Mouse (Mus musculus) midbrain, embryonic 14.5 days (tissue): ENCODE data around the gene Prss57. TPM values are rescaled to one million over a fixed set of nuclear protein-coding genes. Genes with fewer than 3 reads are reported as not detected.
"Not testable (repeated sequence)": the region's sequence is repeated elsewhere in the genome, so short reads cannot be mapped to it uniquely, and the experiment has no call there.

ENCODE experiments used
- ATAC-seq: fragments of 200-750 bp; cut with Nextera tagmentation; 2 replicates; pipeline ENCODE4 v1.8.0; 2017; ENCODE audit warnings: moderate number of reproducible peaks, moderate library complexity; ENCODE audit not compliant: low FRiP score, low TSS enrichment
- DNase-seq: peaks from one replicate; pipeline ENCODE4 v3.0.0-alpha.2; 2015
- H3K27ac ChIP-seq: fragments of 300-500 bp; sonication (generic); replicated peaks from 2 replicates; pipeline ENCODE4 v1.5.1; 2014; ENCODE audit warnings: mild to moderate bottlenecking, low read depth, low read length, moderate library complexity
- H3K27me3 ChIP-seq: fragments of 300-500 bp; sonication (generic); 2 replicates; pipeline ENCODE4 v1.6.1; 2014; ENCODE audit warnings: low read length, control low read depth, mixed read lengths; ENCODE audit not compliant: control insufficient read depth, insufficient read depth
- H3K36me3 ChIP-seq: fragments of 300-500 bp; sonication (generic); 2 replicates; pipeline ENCODE4 v1.6.1; 2014; ENCODE audit warnings: low read length, control low read depth; ENCODE audit not compliant: control insufficient read depth, insufficient read depth
- H3K4me1 ChIP-seq: fragments of 300-500 bp; sonication (generic); 2 replicates; pipeline ENCODE4 v1.6.1; 2014; ENCODE audit warnings: mild to moderate bottlenecking, antibody characterized with exemption, low read length, control low read depth; ENCODE audit not compliant: control insufficient read depth, insufficient read depth
- H3K4me2 ChIP-seq: fragments of 300-500 bp; sonication (generic); 2 replicates; pipeline ENCODE4 v1.6.1; 2014; ENCODE audit warnings: mild to moderate bottlenecking, low read length, moderate library complexity
- H3K4me3 ChIP-seq: fragments of 300-500 bp; sonication (generic); replicated peaks from 2 replicates; pipeline ENCODE4 v1.5.1; 2014; ENCODE audit warnings: low read depth, low read length
- H3K9ac ChIP-seq: fragments of 300-500 bp; sonication (generic); replicated peaks from 2 replicates; pipeline ENCODE4 v1.6.1; 2014; ENCODE audit warnings: mild to moderate bottlenecking, low read length, moderate library complexity
- H3K9me3 ChIP-seq: fragments of 300-500 bp; sonication (generic); 2 replicates; pipeline ENCODE4 v1.6.1; 2016; ENCODE audit warnings: low read length, control low read depth, mixed read lengths; ENCODE audit not compliant: control insufficient read depth
- WGBS: fragments of 180-500 bp; shearing (Covaris S2); extraction: QIAGEN DNeasy Blood & Tissue Kit; methylation state at CpG from one replicate; pipeline ENCODE4 v1.1.7; 2014; 5-methylcytosine and 5-hydroxymethylcytosine counted together
- polyA plus RNA-seq: library from polyadenylated mRNA; unstranded; fragments of >200 nt; fragmentation: Nextera tagmentation; extraction: Ambion mirVana; gene quantifications from 2 replicates; pipeline ENCODE4 v1.2.1, GENCODE M21; 2014

The Prss57 gene
- polyA plus RNA-seq, 1 experiment from 2014 or later = 0.30 TPM

GRCm38 (mm10) chr10:79760603-79761143, 30.1 kb downstream of the Prss57 start:
- Histone ChIP-seq H3K27ac (no peak overlapping the region), H3K9ac (no peak overlapping the region), H3K4me1 (peaks cover 11% of the 10 kb centered on the region), H3K9me3 (no peaks in the 10 kb centered on the region), H3K4me3 (no peak overlapping the region), H3K36me3 (peaks cover 61% of the 10 kb centered on the region), H3K4me2 (no peak overlapping the region), H3K27me3 (no peaks in the 10 kb centered on the region)
- no peak for DNase-seq
- ATAC-seq = no peak
- 93% methylated on average over 11 of the region's 11 CpGs for WGBS

GRCm38 (mm10) chr10:79759675-79760074, 31.1 kb downstream of the Prss57 start:
- DNase-seq, ATAC-seq: not testable (repeated sequence)

DNA sequence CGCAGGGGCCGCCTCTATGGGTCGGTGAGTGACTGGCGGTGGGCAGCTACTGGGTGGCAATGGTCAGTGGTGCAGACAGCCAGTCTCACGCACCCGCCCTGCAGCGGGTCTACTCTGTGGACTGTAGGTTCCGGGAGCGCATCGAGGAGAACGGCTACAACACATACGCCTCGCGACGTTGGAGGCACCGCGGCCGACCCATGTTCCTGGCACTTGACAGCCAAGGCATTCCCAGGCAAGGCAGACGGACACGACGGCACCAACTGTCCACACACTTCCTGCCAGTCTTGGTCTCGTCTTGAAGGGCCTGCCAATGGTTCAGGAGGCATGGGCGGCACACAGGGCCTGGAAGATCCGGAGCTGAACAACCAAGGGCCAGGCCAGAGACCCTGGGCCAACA, 34.1 kb downstream of the Prss57 start:
- ATAC-seq (no peak), DNase-seq (no peak)
- no peak overlapping the region for H3K27ac ChIP-seq
- 91% methylated on average over 24 of the region's 24 CpGs for WGBS
- H3K9me3 ChIP-seq = no peaks in the 10 kb centered on the region
- no peak overlapping the region for H3K9ac ChIP-seq
- H3K4me2 ChIP-seq = no peak overlapping the region
- 0 out of 2 replicates have a peak, but pooled peaks cover 3% of the 10 kb centered on the region for H3K4me1 ChIP-seq
- no peaks in the 10 kb centered on the region for H3K27me3 ChIP-seq
- peaks cover 53% of the 10 kb centered on the region for H3K36me3 ChIP-seq
- no peak overlapping the region for H3K4me3 ChIP-seq

More at GRCm38 (mm10) chr10:79759675-79760074, 31.1 kb downstream of the Prss57 start:
- H3K9ac ChIP-seq, H3K27me3 ChIP-seq, H3K27ac ChIP-seq, H3K4me2 ChIP-seq, H3K9me3 ChIP-seq, H3K4me1 ChIP-seq, H3K4me3 ChIP-seq: not testable (repeated sequence)
- WGBS = 97% methylated on average over 1 of the region's 1 CpGs
- H3K36me3 ChIP-seq = peaks cover 61% of the 10 kb centered on the region

- WGBS = 76% methylated on average over 3 of the region's 3 CpGs
- no peak overlapping the region for H3K9ac ChIP-seq
- DNase-seq (no peak), ATAC-seq (no peak)
- no peak overlapping the region for H3K4me2 ChIP-seq
- H3K27ac ChIP-seq = no peak overlapping the region
- H3K36me3 ChIP-seq = peaks cover 45% of the 10 kb centered on the region
- H3K9me3 ChIP-seq = no peaks in the 10 kb centered on the region
- 0 out of 2 replicates have a peak, but pooled peaks cover 3% of the 10 kb centered on the region for H3K4me1 ChIP-seq
- no peak overlapping the region for H3K4me3 ChIP-seq
- no peaks in the 10 kb centered on the region for H3K27me3 ChIP-seq
These were observed 34.9 kb downstream of the Prss57 start for GRCm38 (mm10) chr10:79755854-79756253.

DNA sequence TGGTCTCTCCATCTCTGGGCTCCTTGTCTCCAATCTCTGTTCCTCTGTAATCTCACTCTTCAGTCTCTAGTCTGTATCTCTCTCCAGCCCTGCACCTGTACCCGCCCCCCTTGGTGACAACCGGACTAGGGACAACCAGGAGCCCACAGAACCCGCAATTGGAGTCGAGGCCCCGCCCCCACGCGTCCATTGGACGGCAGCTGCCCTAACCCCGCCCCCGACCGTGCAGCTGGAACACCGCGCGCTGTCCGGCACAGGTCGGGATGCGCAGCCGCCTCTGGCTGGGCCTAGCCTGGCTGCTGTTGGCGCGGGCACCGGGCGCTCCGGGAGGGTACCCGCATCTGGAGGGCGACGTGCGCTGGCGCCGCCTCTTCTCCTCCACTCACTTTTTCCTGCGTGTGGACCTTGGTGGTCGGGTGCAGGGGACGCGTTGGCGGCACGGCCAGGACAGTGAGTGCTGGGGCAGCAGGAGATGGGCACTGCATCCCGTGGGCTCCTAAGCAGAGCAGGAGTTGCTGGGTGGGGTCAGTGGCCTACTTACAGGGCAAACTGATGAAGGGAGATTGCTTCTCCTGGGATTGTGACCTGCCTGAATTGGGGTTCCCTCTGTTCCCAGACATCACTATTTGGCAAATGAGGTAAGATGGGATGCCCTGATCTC, 35.8 kb downstream of the Prss57 start, which contains the start of gene Fgf22:
Fgf22 (plus strand) TSS at position 221 of the 661 bp plus-strand sequence.
- H3K4me3 ChIP-seq = peak within 1 kb of the TSS; percentile 39
- H3K36me3 ChIP-seq = peaks cover 37% of the 10 kb centered on the region
- H3K4me1 ChIP-seq = 0 out of 2 replicates have a peak, but pooled peaks cover 3% of the 10 kb centered on the region
- ATAC-seq (peak; percentile 82), DNase-seq (peak; percentile 86)
- H3K27ac ChIP-seq = no peak within 1 kb of the TSS
- no peaks in the 10 kb centered on the region for H3K9me3 ChIP-seq
- H3K27me3 ChIP-seq = no peaks in the 10 kb centered on the region
- peak within 1 kb of the TSS; percentile 51; the same call in 1 of the 2 replicates for H3K9ac ChIP-seq
- peak within 1 kb of the TSS; percentile 69 for H3K4me2 ChIP-seq
- WGBS = under 1% methylated on average over 36 of the region's 36 CpGs

GRCm38 (mm10) chr10:79748496-79748895, 42.3 kb downstream of the Prss57 start:
- Histone ChIP-seq H3K27ac (no peak overlapping the region), H3K27me3 (no peaks in the 10 kb centered on the region), H3K4me3 (no peak overlapping the region), H3K9me3 (no peaks in the 10 kb centered on the region), H3K36me3 (peaks cover 8% of the 10 kb centered on the region; the same call in 1 of the 2 replicates), H3K9ac (no peak overlapping the region), H3K4me1 (peaks cover 10% of the 10 kb centered on the region; the same call in 1 of the 2 replicates), H3K4me2 (no peak overlapping the region)
- ATAC-seq (no peak), DNase-seq (no peak)
- WGBS = 74% methylated on average over 6 of the region's 6 CpGs

DNA sequence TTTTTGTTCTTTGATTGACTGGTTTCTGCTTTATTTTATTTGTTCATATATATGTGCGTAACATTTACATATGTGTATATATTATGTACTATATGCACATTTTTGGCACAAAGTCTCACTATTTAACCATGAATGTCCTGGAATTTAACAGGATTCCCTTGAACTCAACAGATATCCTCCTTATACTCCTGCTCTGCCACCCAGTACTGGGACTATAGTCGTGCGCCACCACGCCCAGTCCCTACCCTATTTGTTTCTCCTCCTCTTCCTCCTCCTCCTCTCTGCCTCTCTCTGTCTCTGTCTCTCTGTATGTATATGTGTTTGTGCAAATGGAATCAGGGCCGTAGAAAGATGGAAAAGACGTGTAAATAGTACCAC, 44.0 kb downstream of the Prss57 start:
- no peaks in the 10 kb centered on the region for H3K27me3 ChIP-seq
- H3K36me3 ChIP-seq = peaks cover 23% of the 10 kb centered on the region
- DNase-seq = no peak
- H3K9me3 ChIP-seq = no peaks in the 10 kb centered on the region
- peaks cover 10% of the 10 kb centered on the region; the same call in 1 of the 2 replicates for H3K4me1 ChIP-seq
- H3K4me2 ChIP-seq = peak overlapping the region; percentile 59
- H3K9ac ChIP-seq = no peak overlapping the region
- ATAC-seq = peak; percentile 43
- H3K27ac ChIP-seq = no peak overlapping the region
- peak overlapping the region; percentile 65; the same call in 1 of the 2 replicates for H3K4me3 ChIP-seq
- 23% methylated on average over 6 of the region's 6 CpGs for WGBS

- peak; percentile 95 for ATAC-seq
- Histone ChIP-seq H3K4me3 (peak within 1 kb of the TSS; percentile 65), H3K27me3 (no peaks in the 10 kb centered on the region), H3K36me3 (peaks cover 29% of the 10 kb centered on the region), H3K4me1 (peaks cover 10% of the 10 kb centered on the region; the same call in 1 of the 2 replicates), H3K9ac (peak within 1 kb of the TSS; percentile 56), H3K27ac (no peak within 1 kb of the TSS; the same call in 1 of the 2 replicates), H3K9me3 (no peaks in the 10 kb centered on the region), H3K4me2 (peak within 1 kb of the TSS; percentile 59)
- peak; percentile 99 for DNase-seq
- 2% methylated on average over 38 of the region's 38 CpGs for WGBS
These were observed 44.6 kb downstream of the Prss57 start, which contains the start of gene Polrmt for GRCm38 (mm10) chr10:79745898-79746773. Gene Polrmt (minus strand): TSS chr10:79746581.
